Mouse (Mus musculus): ENCODE measurements at regions not wholly inside any gene's neighbourhood (a gene's known extent, or its start where the extent isn't known, plus 50 kb on each side); places are given as distances from the start of the nearest gene placed in this dataset.

DNA sequence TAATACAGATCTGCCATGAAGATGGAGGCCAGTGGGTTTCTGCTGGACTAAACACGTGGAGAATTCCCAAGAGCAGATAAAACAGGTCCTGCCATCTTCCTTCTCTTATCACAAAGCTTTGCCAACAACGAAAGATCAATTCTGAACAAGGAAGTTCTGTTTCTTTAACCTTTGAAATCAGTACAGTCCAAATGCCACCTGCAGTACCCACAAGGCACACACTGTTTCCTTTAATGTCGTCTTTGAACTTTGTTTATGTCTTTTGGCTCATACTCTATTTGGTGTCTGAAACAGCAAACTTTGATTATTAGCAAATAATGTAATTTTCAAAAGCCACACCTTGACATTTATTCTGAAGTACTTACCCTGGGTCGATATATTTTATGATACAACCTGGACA lies 536.5 kb downstream of the Bckdhb start:
- DNase-seq (ENCODE audit: low read depth, low spot score) = no peak

- DNase-seq (ENCODE audit: low read depth, low spot score) = peak; percentile 72
Observed at GRCm38 (mm10) chr9:84466741-84467140, 541.8 kb downstream of the Bckdhb start.

GRCm38 (mm10) chr9:84472696-84473095 lies 547.8 kb downstream of the Bckdhb start:
- DNase-seq (ENCODE audit: low read depth, low spot score) = no peak

- DNase-seq (ENCODE audit: low read depth, low spot score) = no peak
Observed at GRCm38 (mm10) chr9:84475906-84476305, 551.0 kb downstream of the Bckdhb start.

- DNase-seq (ENCODE audit: low read depth, low spot score) = no peak
Observed at GRCm38 (mm10) chr9:84499507-84499906, 574.6 kb downstream of the Bckdhb start.

DNA sequence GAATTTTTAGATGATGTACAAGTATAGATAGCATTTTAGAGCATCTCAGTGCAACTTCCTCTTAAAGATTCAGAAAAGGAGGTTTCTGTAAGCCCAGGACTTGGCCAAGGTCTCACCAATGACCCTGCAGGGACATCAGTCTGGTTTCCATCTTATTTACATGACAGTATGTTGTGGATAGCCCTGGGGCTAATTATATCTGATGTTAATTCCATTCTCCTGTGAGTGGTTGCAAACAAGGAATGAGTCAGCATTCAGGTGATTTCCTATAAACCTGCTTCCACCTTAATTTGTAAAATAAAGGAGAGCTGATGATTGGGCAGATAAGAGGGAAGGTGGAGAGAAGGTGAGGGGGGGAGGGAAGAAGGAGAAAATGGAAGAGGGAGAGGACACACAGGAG lies 578.0 kb downstream of the Bckdhb start:
- DNase-seq (ENCODE audit: low read depth, low spot score) = peak; percentile 83

GRCm38 (mm10) chr9:84517064-84517463 lies 592.1 kb downstream of the Bckdhb start:
- DNase-seq (ENCODE audit: low read depth, low spot score) = no peak

DNA sequence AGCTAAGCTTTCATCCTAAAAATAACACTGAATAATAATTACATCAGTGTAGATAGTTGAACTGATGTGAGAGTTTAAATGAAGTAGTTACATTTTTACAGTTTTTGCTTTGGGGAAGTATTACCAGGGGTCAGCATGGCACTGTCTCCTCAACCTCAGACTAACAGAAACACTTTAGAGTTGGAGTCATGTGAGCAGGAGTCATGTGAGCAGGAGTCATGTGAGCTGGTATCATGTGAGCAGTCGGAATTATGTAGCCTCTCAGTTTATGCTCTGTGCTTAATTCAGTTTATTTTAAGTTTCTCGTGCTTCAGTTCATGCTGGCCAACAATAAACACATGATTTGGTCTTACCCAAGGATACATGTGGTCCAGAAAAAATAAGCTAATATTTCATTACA lies 620.5 kb downstream of the Bckdhb start:
- DNase-seq (ENCODE audit: low read depth, low spot score) = peak; percentile 26

GRCm38 (mm10) chr9:84548012-84548660 lies 623.2 kb downstream of the Bckdhb start:
- DNase-seq (ENCODE audit: low read depth, low spot score) = no peak

- no peak for DNase-seq (ENCODE audit: low read depth, low spot score)
Observed at GRCm38 (mm10) chr9:84555237-84555636, 630.3 kb downstream of the Bckdhb start.

DNA sequence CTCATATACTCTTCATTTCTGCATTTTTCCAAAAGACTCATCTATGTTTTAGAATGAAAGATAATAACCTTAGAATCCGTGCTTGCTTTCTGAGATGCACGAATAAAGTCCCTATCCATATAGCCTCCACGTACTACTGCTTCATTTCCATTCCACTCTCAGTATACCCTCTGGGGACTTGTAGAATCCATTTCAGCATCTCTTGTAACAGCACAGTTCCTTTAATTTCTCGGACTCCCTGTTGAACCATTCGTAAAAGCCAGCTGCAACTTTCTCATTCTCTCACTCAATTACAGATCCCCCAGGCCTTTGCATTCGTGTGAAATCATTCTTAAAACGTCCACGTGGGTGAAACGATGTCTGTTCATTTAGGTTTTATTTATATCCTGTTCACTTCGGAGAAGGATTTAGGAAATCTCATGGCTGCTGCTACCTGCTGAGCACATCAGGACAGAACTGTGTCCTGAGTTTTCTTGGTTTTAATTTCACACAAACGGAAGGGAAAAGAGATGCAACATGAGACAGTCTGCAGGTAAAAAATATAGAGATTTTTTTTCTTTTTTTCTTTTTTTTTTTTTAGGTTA lies 631.4 kb downstream of the Bckdhb start:
- DNase-seq (ENCODE audit: low read depth, low spot score) = no peak

DNA sequence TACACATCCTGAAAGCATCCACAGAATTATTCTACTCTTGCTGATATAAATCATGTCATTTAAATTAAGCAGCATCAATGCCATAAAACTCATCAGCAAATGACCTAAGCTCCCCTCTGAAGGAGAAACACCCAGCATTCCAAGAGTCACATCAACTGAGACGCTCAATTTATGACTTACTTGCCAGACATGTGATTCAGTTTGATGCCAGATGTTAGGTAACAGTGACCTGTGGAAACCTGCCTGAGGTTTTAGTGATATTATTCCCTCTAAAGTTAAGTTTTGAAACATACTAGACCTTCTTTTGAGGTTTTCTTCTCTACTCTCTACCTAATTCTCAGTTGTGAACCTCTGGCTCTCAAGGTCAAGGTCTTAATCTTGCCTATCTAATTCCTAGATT lies 633.4 kb downstream of the Bckdhb start:
- DNase-seq (ENCODE audit: low read depth, low spot score) = no peak

- DNase-seq (ENCODE audit: low read depth, low spot score) = no peak
Observed at GRCm38 (mm10) chr9:84569533-84569932, 644.6 kb downstream of the Bckdhb start.

DNA sequence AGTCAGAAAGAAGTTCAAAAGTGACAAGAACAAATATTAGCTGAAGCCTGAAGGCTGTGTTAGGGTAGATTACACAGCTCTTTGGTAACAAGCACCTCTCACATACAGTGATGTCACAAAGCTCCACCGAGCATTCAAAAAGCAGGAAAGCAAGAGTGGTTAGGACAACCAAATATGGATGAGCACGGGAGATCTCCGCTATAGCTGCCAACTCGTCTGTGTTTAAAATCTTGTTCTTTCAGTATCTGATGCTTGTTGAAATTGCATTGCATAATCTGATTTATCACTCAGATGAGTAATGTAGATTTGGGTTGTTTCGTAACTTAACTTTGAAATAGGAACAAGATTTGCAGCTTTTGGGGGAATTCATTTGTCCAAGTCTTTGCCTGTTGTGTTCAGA lies 652.8 kb downstream of the Bckdhb start:
- DNase-seq (ENCODE audit: low read depth, low spot score) = no peak

- no peak for DNase-seq (ENCODE audit: low read depth, low spot score)
Observed at GRCm38 (mm10) chr9:84587791-84588190, 662.8 kb downstream of the Bckdhb start.

GRCm38 (mm10) chr9:84594724-84595123 lies 669.8 kb downstream of the Bckdhb start:
- DNase-seq (ENCODE audit: low read depth, low spot score) = no peak
